Mouse (Mus musculus) thymus, postnatal 36 days (tissue): ENCODE measurements around the gene Kdm4b.
A peak's percentile ranks its signal among the peaks of the same experiment; 100 is the strongest.

Source experiments
- DNase-seq, 2 experiments: peaks; one replicate each; pipeline ENCODE4 v3.0.0; 2022; ENCODE audit warnings: mixed read lengths in 2 of 2

Kdm4b gene

GRCm38 (mm10) chr17:56396051-56396450 is 70.2 kb downstream of the Kdm4b start:
- no peak for DNase-seq

- no peak for DNase-seq
Measured at GRCm38 (mm10) chr17:56400221-56400620, 74.4 kb downstream of the Kdm4b start.

- no peak for DNase-seq
Measured at GRCm38 (mm10) chr17:56401051-56401521, 75.2 kb downstream of the Kdm4b start.

GRCm38 (mm10) chr17:56405341-56405740 is 79.5 kb downstream of the Kdm4b start:
- DNase-seq = no peak

GRCm38 (mm10) chr17:56405856-56406840 is 80.3 kb downstream of the Kdm4b start:
- no peak for DNase-seq

GRCm38 (mm10) chr17:56406878-56407277 is 81.0 kb downstream of the Kdm4b start:
- no peak for DNase-seq

- no peak for DNase-seq
Measured at GRCm38 (mm10) chr17:56407379-56407778, 81.5 kb downstream of the Kdm4b start.

- no peak for DNase-seq
Measured at GRCm38 (mm10) chr17:56408965-56409625, 83.2 kb downstream of the Kdm4b start.

GRCm38 (mm10) chr17:56409759-56410158 is 83.9 kb downstream of the Kdm4b start:
- DNase-seq = no peak

- DNase-seq = no peak
Measured at GRCm38 (mm10) chr17:56411437-56411836, 85.6 kb downstream of the Kdm4b start.

- DNase-seq = no peak
Measured at GRCm38 (mm10) chr17:56413113-56413512, 87.3 kb downstream of the Kdm4b start.

GRCm38 (mm10) chr17:56414785-56415184 is 88.9 kb downstream of the Kdm4b start:
- no peak for DNase-seq

GRCm38 (mm10) chr17:56418304-56418703 is 92.4 kb downstream of the Kdm4b start:
- no peak for DNase-seq

- DNase-seq = no peak
Measured at GRCm38 (mm10) chr17:56420022-56420421, 94.2 kb downstream of the Kdm4b start.

- peak; percentile 75 to 84 for DNase-seq
Measured at GRCm38 (mm10) chr17:56424726-56425583, 99.1 kb downstream of the Kdm4b start.

- DNase-seq = peak; percentile 88 to 90
Measured at GRCm38 (mm10) chr17:56425584-56425914, 99.7 kb downstream of the Kdm4b start.

- no peak for DNase-seq
Measured at GRCm38 (mm10) chr17:56425941-56426340, 100.1 kb downstream of the Kdm4b start.

GRCm38 (mm10) chr17:56427857-56428256 is 102.0 kb downstream of the Kdm4b start:
- DNase-seq = no peak

GRCm38 (mm10) chr17:56431582-56431981 is 105.7 kb downstream of the Kdm4b start:
- peak; percentile 33 to 50 for DNase-seq

- DNase-seq = no peak
Measured at GRCm38 (mm10) chr17:56439731-56440460, 114.0 kb downstream of the Kdm4b start.

- no peak for DNase-seq
Measured at GRCm38 (mm10) chr17:56442316-56442715, 116.5 kb downstream of the Kdm4b start.

- peak; percentile 43 to 63 for DNase-seq
Measured at GRCm38 (mm10) chr17:56443341-56443795, 117.5 kb downstream of the Kdm4b start.
